Mouse (Mus musculus) left cerebral cortex, adult 2 months (tissue): ENCODE measurements around the gene Ap3d1. TPM values are rescaled to one million over a fixed set of nuclear protein-coding genes. Genes with fewer than 3 reads are reported as not detected.

ENCODE experiments used
- DNase-seq, 2 experiments: peaks; one replicate each; pipeline ENCODE4 v3.0.0; 2021 to 2022; ENCODE audit warnings: low spot score in 2 of 2, mixed read lengths in 1 of 2; ENCODE audit errors: extremely low spot score in 1 of 2
- H3K27ac ChIP-seq: fragments of 200-600 bp; 2 replicates; pipeline ENCODE4 v1.8.1; 2022
- H3K4me3 ChIP-seq: fragments of 200-600 bp; 2 replicates; pipeline ENCODE4 v1.8.1; 2022
- CTCF ChIP-seq: fragments of 200-600 bp; IDR thresholded peaks from 2 replicates; pipeline ENCODE4 v1.8.1; 2022; ENCODE audit warnings: antibody characterized with exemption, mild to moderate bottlenecking, moderate library complexity
- intact Hi-C: fragments of 180-260 bp; cut with DNase I; formaldehyde crosslinking; loops from one replicate; pipeline ENCODE4 v1.15.1; 2025
- total RNA-seq, 2 experiments: library from RNA; stranded (reverse); gene quantifications; 2 replicates each; pipeline ENCODE4 v1.2.3; 2021

Ap3d1 gene
- total RNA-seq, 2 experiments from 2014 or later = 150 to 151 TPM

DNA sequence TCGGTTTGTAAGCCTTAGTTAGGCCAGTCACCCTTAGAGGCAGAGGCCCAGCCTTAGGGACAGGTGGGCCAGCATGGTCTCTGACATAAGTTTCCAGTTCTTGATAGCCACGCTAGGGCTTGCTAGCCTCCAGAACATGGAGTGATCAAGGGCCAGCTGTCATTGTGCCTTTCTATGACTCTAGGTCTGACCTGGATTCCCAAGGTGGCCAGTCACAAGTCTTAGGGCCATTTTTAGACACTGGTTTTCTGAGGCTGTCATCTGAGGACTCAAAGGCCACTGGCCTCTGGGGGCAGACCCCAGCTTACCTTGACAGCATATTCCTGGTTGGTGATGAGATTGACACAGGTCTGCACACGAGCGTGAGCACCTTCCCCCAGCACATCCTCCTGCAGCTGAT lies 70.8 kb downstream of the Ap3d1 start:
- no peak for DNase-seq
- no peak overlapping the region for H3K4me3 ChIP-seq
- no peak overlapping the region for H3K27ac ChIP-seq
- intact Hi-C loops = no loop called here
- TF ChIP-seq CTCF = no peak

DNA sequence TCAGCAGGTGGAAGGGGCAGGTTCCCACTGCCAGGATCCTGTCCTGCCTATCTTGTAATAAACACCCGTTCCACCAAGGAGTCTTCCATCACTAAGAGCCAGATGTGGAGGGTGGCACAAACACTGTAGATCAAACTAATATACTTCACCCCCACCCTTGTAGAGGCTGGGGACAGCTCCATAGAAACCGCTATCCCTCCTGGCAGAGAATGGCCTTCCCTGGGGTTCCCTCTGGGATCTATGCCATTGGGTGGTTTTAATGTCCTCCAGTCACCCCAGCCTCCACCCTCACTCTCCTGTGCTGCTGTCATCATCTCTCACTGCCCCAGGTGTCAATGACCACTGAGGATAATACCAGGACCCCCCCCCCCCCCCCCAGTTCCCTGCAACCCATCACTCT lies 71.5 kb downstream of the Ap3d1 start:
- no peak for TF ChIP-seq CTCF
- intact Hi-C loops = no loop called here
- H3K4me3 ChIP-seq = no peak overlapping the region
- no peak overlapping the region for H3K27ac ChIP-seq
- DNase-seq = no peak

DNA sequence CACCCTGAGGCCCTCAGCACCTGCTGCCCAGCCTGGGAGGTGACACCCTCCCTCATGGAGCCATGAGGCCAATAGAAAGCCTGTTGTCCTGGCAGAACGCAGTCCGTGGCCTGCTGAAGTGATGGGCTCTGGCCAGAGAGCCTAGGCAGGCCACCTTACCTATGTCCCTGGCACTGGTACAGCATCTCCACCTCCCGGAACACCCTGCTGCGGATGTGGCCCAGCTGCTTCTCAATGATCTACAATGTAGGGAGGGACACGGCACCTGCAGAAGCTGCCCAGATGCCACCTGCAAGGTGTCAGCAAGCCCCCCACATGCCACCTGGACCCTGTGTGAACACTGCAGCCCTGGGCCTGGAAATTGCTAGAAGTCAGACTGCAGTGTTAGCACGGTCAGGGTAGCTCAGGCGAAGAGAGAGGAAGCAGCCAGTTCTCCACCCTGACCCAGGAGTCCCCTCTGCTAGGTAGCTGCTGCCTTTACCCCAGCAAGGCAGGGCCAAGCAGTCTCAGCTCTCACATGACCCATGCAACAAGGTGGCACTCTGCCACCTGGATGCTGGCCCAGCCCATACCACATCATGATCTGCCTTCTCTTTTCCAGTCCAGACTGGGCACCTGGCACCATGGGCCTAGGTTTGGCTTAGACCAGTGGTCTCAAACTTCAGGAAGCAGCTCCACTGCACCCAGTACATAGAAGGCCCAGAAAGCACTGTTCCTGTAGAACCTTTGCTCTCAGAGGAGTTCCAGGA lies 72.2 kb downstream of the Ap3d1 start:
- Histone ChIP-seq H3K27ac (no peak overlapping the region), H3K4me3 (no peak overlapping the region)
- DNase-seq = no peak
- no peak for TF ChIP-seq CTCF
- intact Hi-C loops = no loop called here

DNA sequence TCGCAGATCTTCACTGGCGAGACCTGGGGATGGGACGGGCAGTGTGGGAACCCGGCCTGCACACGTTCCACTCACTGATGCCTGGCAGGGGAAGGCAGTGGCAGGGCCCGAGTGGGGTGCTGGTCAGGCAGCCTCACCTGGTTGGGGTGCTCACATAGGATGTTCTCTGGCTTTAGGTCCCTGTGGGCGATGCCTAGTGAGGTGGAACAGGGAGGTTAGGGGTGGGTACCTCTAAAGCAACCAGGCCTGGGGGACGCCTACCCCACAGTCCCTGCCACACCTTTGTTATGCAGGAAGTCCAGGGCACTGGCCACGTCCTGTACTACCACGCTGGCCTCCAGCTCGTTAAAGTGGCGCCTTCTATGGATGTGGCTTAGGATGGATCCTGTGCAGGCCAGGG lies 73.0 kb downstream of the Ap3d1 start:
- no peak for DNase-seq
- no peak for TF ChIP-seq CTCF
- intact Hi-C loops = no loop called here

DNA sequence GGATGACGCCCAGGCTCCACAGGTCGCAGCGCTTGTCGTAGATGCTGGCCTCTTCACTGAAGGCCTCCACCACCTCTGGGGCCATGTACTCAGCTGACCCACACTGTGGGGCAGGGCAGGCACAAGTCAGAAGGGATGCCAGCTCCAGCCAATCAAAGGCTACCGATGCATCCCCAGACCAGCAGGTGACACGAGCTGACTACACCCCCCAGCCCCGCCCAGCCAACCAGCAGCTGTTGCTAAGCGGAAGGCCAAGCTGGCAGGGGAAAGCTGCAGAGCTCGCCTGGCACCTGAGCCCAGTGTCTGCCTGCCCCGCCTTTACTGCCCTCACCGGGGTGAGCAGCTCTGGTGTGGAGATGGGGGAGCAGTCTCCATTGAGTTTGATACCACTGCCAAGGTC lies 73.5 kb downstream of the Ap3d1 start:
- intact Hi-C loops = no loop called here
- no peak overlapping the region for H3K27ac ChIP-seq
- H3K4me3 ChIP-seq = no peak overlapping the region
- DNase-seq = no peak
- TF ChIP-seq CTCF = no peak

More for the DNA sequence above, 73.0 kb downstream of the Ap3d1 start:
- no peak overlapping the region for H3K27ac ChIP-seq
- no peak overlapping the region for H3K4me3 ChIP-seq

DNA sequence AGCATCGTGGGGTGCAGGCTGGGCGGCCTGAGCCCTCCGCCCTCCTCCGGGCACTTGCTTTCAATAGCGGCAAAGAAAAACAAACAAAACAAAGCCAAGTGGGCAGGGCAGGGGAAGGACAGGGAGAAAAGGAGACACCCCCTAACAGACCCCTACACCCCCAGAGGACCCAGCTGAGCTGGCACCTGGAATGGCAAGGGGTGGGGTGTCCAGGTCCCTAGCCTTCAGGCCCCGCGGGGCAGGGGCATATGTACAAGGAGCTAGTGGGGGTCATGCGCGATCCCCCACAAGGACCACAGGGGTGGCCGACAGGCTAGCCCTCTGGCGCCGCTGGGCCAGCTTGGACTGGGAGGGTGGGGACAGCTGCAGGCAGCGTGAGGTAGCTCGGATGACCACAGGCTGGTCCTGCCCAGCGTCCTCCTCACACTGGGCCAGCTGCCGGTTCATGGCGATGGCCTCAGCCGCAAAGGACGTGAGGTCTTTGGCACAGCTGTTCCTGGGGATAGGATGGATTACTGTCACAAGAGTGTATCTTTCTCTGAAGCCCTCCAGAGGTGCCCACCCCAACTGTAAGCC lies 75.1 kb downstream of the Ap3d1 start:
- Histone ChIP-seq H3K4me3 (no peak overlapping the region), H3K27ac (no peak overlapping the region)
- no peak for TF ChIP-seq CTCF
- no peak for DNase-seq
- intact Hi-C loops = no loop called here

DNA sequence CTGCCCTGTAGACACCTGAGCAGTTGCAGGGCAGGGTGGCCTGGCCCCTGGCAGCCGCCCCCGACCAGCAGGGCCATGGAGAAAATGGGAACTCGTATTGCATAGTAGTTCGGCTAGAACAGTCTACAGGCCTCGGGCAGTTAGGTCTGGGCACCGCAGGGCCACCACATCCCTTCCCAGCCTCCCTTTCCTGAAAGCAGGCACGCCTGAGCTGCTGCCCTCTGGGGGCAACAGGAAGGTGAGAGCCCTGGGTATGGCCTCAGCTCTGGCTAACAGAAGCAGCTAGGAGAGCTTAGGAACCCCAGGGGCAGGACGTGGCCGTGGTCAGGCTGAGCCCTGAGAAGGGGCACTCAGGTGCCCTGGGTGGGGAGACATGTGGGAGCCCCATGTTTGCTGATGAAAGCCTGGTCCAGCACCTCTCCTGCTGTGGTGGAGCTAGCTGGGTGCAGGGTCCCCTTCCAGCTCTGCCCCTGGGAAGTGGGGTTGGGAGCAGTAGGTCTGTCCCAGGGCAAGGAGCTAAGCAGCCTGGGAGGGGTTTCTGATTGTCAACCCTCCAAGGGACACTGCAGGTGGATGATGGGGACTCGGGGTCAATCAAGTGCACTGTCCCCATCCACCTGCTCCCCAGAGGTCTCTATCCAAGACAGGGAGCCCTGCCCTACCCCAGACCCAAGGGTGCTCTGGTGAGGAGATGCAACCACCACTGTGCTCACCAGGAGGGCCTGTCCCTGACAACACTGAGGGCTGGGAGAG lies 75.9 kb downstream of the Ap3d1 start:
- DNase-seq = no peak
- Histone ChIP-seq H3K27ac (0 out of 2 replicates have a peak overlapping the region, but pooled peaks have one; percentile 53), H3K4me3 (no peak overlapping the region)
- intact Hi-C loops = no loop called here
- TF ChIP-seq CTCF = no peak

DNA sequence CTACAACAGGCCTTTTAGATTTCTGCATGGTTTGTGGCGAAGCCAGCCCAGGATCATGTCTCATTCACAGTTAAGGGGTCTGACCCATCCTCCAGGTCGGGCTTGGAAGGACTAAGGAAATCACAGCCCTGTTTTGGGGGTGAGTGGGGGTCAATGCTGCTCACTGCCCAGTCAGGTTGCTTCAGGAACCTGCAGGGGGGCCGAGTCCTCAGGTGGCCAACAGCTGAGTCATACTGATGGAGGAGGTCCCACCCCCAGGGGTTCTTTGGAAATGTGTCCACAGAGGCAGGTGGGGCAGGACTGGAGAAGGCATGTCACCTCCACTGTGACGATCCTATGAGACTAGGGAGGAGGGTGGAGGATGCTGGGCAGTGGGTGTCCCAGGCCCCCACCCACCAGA lies 76.6 kb downstream of the Ap3d1 start:
- peak overlapping the region; percentile 53 for H3K27ac ChIP-seq
- TF ChIP-seq CTCF = no peak
- intact Hi-C loops = no loop called here
- DNase-seq = no peak
- H3K4me3 ChIP-seq = no peak overlapping the region

DNA sequence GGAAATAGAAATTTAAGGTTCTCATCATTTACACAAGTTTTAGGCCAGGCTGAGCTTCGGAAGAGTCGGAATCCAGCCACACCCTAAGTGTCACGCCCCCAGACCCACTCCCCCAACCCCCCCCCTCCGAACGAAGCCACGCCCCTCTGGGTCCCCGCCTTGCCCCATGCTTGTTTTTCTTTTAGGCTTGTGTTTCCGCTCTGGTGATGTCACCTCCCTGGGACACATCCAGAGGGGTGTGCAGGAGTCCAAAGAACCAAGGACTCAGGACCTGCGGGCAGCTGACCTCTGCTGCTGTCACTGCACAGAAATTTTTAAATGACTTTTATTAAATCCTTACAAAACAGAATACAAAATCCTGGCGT lies 77.1 kb downstream of the Ap3d1 start:
- no peak for TF ChIP-seq CTCF
- no peak for DNase-seq
- H3K4me3 ChIP-seq = no peak overlapping the region
- intact Hi-C loops = no loop called here
- H3K27ac ChIP-seq = peak overlapping the region; percentile 75

DNA sequence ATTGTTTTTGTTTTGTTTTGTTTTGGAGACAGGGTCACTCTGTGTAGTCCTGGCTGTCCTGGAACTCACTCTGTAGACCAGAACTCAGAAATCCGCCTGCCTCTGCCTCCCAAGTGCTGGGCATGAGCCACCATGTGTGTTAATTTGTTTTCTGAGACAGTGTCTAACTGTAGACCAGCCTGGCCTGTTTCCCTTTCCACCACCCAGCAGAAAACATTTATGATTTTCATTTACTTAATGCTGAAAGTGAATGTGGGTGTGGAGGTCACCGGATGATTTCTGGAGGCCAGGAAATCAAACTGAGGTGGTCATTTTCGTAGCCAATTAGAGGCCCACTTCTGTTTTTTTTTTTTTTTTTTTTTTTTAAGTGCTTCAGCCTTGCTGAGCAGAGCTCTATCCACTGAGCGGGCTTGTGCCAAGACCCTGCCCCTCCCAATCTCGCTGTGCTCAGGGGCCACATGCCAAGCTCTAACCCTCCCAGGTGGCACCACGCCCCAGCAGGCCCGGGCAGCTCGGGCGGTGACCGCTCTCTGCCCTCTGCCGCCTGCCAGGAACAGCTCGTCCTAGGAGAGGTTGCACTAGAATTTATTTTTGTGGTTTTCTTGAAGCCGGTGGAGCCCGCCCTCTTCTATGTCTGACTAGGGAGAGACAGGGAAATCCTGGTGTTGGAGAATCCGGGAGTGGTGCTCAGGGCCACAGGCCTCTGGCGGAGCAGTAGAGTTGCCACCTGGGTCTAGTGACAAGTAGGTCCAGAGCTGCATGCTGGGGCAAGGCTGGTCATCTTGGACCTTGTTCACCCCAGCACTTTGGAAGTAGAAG lies 77.7 kb downstream of the Ap3d1 start:
- DNase-seq = no peak
- Histone ChIP-seq H3K4me3 (no peak overlapping the region; the same call in 1 of the 2 replicates), H3K27ac (peak overlapping the region; percentile 75)
- intact Hi-C loops = no loop called here
- no peak for TF ChIP-seq CTCF

DNA sequence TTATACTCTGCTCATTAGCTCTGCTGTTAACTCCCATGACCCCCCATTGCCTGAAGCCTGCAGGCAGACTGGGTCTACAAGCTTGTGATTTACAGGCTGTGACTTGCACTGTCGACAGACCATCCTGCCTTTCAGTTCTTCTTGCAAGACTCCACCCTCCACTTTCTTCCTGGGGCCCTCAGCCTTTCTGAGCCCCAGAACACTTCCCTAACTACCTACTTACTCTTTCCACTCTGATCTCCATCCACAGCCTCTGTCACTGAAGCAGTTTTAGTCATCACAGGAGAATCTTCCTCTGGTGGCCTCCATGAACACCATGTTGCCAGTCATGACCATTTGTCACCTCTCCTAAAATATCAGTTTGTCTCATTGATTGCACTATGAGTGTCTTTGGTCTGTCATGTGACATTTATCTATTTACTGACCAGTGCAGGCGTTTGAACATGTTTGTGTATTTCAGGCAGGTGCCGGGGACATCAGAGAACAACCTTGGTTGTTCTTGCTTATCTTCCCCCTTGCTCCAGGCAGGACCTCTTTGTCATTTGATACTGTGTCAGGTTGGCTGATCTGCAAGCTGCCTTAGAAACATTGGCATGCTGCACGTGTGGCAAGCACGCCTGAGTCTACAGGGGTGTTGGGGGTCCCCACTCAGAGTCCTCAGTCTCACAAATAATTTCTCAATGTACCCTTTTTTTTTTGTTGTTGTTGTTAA lies 78.4 kb downstream of the Ap3d1 start:
- no peak overlapping the region for H3K4me3 ChIP-seq
- intact Hi-C loops = no loop called here
- DNase-seq = no peak
- no peak overlapping the region for H3K27ac ChIP-seq
- TF ChIP-seq CTCF = no peak
